Mouse (Mus musculus): Measurements from ENCODE around the gene Pank4.

- TF ChIP-seq CTCF (IDR thresholded peaks at IDR 0.05; ENCODE audit: low read depth, low read length) (no peak), POLR2A (IDR thresholded peaks at IDR 0.05; ENCODE audit: borderline replicate concordance, low read depth, low read length) (no peak)
Observed at GRCm38 (mm10) chr4:155010870-155011269, 46.9 kb downstream of the Pank4 start.
